Mouse (Mus musculus): ENCODE measurements at regions not wholly inside any gene's neighbourhood (a gene's known extent, or its start where the extent isn't known, plus 50 kb on each side); places are given as distances from the start of the nearest gene placed in this dataset.
A peak's percentile ranks its signal among the peaks of the same experiment; 100 is the strongest.

GRCm38 (mm10) chr2:75460419-75460818 lies 198.6 kb upstream of the Hnrnpa3 start:
- no peak for ATAC-seq (ENCODE audit: insufficient number of reproducible peaks, insufficient read depth, low FRiP score, low TSS enrichment, low read depth)
- H3K9me3 ChIP-seq, result no peaks in the 10 kb centered on the region
- peaks cover 37% of the 10 kb centered on the region for H3K4me1 ChIP-seq (replicated peaks)
- no peaks in the 10 kb centered on the region for H3K36me3 ChIP-seq
- no peak overlapping the region for H3K9ac ChIP-seq (replicated peaks)
- no peak overlapping the region for H3K4me3 ChIP-seq (replicated peaks)
- no peak overlapping the region for H3K27ac ChIP-seq
- peaks cover 14% of the 10 kb centered on the region for H3K27me3 ChIP-seq
- WGBS, result 83% methylated on average over 5 of the region's 5 CpGs
- no peak overlapping the region for H3K4me2 ChIP-seq

- 61% methylated on average over 5 of the region's 5 CpGs for WGBS
- Histone ChIP-seq H3K36me3 (no peaks in the 10 kb centered on the region), H3K9me3 (no peaks in the 10 kb centered on the region), H3K9ac (replicated peaks) (no peak overlapping the region), H3K4me2 (no peak overlapping the region; the same call in 1 of the 2 replicates), H3K27ac (no peak overlapping the region), H3K4me1 (replicated peaks) (peaks cover 37% of the 10 kb centered on the region), H3K27me3 (peaks cover 18% of the 10 kb centered on the region), H3K4me3 (replicated peaks) (no peak overlapping the region)
- no peak for ATAC-seq (ENCODE audit: insufficient number of reproducible peaks, insufficient read depth, low FRiP score, low TSS enrichment, low read depth)
Measured at GRCm38 (mm10) chr2:75461019-75461418, 198.0 kb upstream of the Hnrnpa3 start.

GRCm38 (mm10) chr2:75461421-75461991 lies 197.6 kb upstream of the Hnrnpa3 start:
- Histone ChIP-seq H3K36me3 (no peaks in the 10 kb centered on the region), H3K27ac (no peak overlapping the region)
- WGBS, result 29% methylated on average over 10 of the region's 10 CpGs

GRCm38 (mm10) chr2:75462030-75462671 lies 196.9 kb upstream of the Hnrnpa3 start:
- H3K9ac ChIP-seq (replicated peaks), result no peak overlapping the region
- H3K4me2 ChIP-seq, result no peak overlapping the region
- no peak overlapping the region for H3K4me3 ChIP-seq (replicated peaks)
- WGBS, result 41% methylated on average over 5 of the region's 5 CpGs
- H3K27me3 ChIP-seq, result peaks cover 26% of the 10 kb centered on the region
- no peaks in the 10 kb centered on the region for H3K9me3 ChIP-seq
- peaks cover 37% of the 10 kb centered on the region for H3K4me1 ChIP-seq (replicated peaks)
- no peaks in the 10 kb centered on the region for H3K36me3 ChIP-seq
- H3K27ac ChIP-seq, result no peak overlapping the region
- 0 out of 2 replicates have a peak, but pooled peaks have one; percentile 56 for ATAC-seq (ENCODE audit: insufficient number of reproducible peaks, insufficient read depth, low FRiP score, low TSS enrichment, low read depth)

More at GRCm38 (mm10) chr2:75461421-75461991, 197.6 kb upstream of the Hnrnpa3 start:
- H3K9ac ChIP-seq (replicated peaks), result no peak overlapping the region
- no peak for ATAC-seq (ENCODE audit: insufficient number of reproducible peaks, insufficient read depth, low FRiP score, low TSS enrichment, low read depth)
- no peak overlapping the region for H3K4me2 ChIP-seq
- H3K27me3 ChIP-seq, result peaks cover 23% of the 10 kb centered on the region
- no peak overlapping the region for H3K4me3 ChIP-seq (replicated peaks)
- no peaks in the 10 kb centered on the region for H3K9me3 ChIP-seq
- H3K4me1 ChIP-seq (replicated peaks), result peaks cover 37% of the 10 kb centered on the region

GRCm38 (mm10) chr2:75463091-75463490 lies 196.0 kb upstream of the Hnrnpa3 start:
- Histone ChIP-seq H3K9me3 (no peaks in the 10 kb centered on the region), H3K36me3 (no peaks in the 10 kb centered on the region), H3K9ac (replicated peaks) (no peak overlapping the region), H3K27me3 (peaks cover 31% of the 10 kb centered on the region), H3K4me2 (no peak overlapping the region), H3K4me1 (replicated peaks) (peaks cover 37% of the 10 kb centered on the region), H3K4me3 (replicated peaks) (no peak overlapping the region), H3K27ac (no peak overlapping the region)
- ATAC-seq (ENCODE audit: insufficient number of reproducible peaks, insufficient read depth, low FRiP score, low TSS enrichment, low read depth), result no peak
- WGBS, result 47% methylated on average over 9 of the region's 9 CpGs

GRCm38 (mm10) chr2:75464429-75464828 lies 194.6 kb upstream of the Hnrnpa3 start:
- no peaks in the 10 kb centered on the region for H3K9me3 ChIP-seq
- H3K36me3 ChIP-seq, result no peaks in the 10 kb centered on the region
- H3K9ac ChIP-seq (replicated peaks), result no peak overlapping the region
- H3K4me2 ChIP-seq, result no peak overlapping the region
- H3K27me3 ChIP-seq, result peaks cover 22% of the 10 kb centered on the region
- H3K4me1 ChIP-seq (replicated peaks), result peaks cover 44% of the 10 kb centered on the region
- no peak overlapping the region for H3K27ac ChIP-seq
- WGBS, result 22% methylated on average over 2 of the region's 2 CpGs
- no peak for ATAC-seq (ENCODE audit: insufficient number of reproducible peaks, insufficient read depth, low FRiP score, low TSS enrichment, low read depth)
- H3K4me3 ChIP-seq (replicated peaks), result no peak overlapping the region

- Histone ChIP-seq H3K27me3 (peaks cover 17% of the 10 kb centered on the region), H3K4me3 (replicated peaks) (no peak overlapping the region), H3K4me2 (no peak overlapping the region), H3K36me3 (no peaks in the 10 kb centered on the region), H3K27ac (no peak overlapping the region), H3K4me1 (replicated peaks) (peaks cover 36% of the 10 kb centered on the region), H3K9me3 (no peaks in the 10 kb centered on the region), H3K9ac (replicated peaks) (no peak overlapping the region)
- WGBS, result 50% methylated on average over 8 of the region's 8 CpGs
- no peak for ATAC-seq (ENCODE audit: insufficient number of reproducible peaks, insufficient read depth, low FRiP score, low TSS enrichment, low read depth)
Measured at GRCm38 (mm10) chr2:75468851-75469250, 190.2 kb upstream of the Hnrnpa3 start.

GRCm38 (mm10) chr2:75469958-75470687 lies 188.9 kb upstream of the Hnrnpa3 start:
- H3K9me3 ChIP-seq, result no peaks in the 10 kb centered on the region
- H3K36me3 ChIP-seq, result no peaks in the 10 kb centered on the region
- ATAC-seq (ENCODE audit: insufficient number of reproducible peaks, insufficient read depth, low FRiP score, low TSS enrichment, low read depth), result no peak
- no peak overlapping the region for H3K4me3 ChIP-seq (replicated peaks)
- peaks cover 26% of the 10 kb centered on the region for H3K4me1 ChIP-seq (replicated peaks)
- no peak overlapping the region for H3K9ac ChIP-seq (replicated peaks)
- no peak overlapping the region for H3K4me2 ChIP-seq
- 49% methylated on average over 15 of the region's 15 CpGs for WGBS
- H3K27ac ChIP-seq, result no peak overlapping the region; the same call in 1 of the 2 replicates
- H3K27me3 ChIP-seq, result peaks cover 17% of the 10 kb centered on the region

- ATAC-seq (ENCODE audit: insufficient number of reproducible peaks, insufficient read depth, low FRiP score, low TSS enrichment, low read depth), result no peak
- H3K4me3 ChIP-seq (replicated peaks), result no peak overlapping the region
- H3K4me2 ChIP-seq, result no peak overlapping the region
- H3K36me3 ChIP-seq, result no peaks in the 10 kb centered on the region
- H3K9ac ChIP-seq (replicated peaks), result no peak overlapping the region
- peaks cover 26% of the 10 kb centered on the region for H3K4me1 ChIP-seq (replicated peaks)
- H3K27me3 ChIP-seq, result peaks cover 17% of the 10 kb centered on the region
- no peak overlapping the region; the same call in 1 of the 2 replicates for H3K27ac ChIP-seq
- no peaks in the 10 kb centered on the region for H3K9me3 ChIP-seq
- 47% methylated on average over 9 of the region's 9 CpGs for WGBS
Measured at GRCm38 (mm10) chr2:75470688-75471054, 188.4 kb upstream of the Hnrnpa3 start.

GRCm38 (mm10) chr2:75472489-75472888 lies 186.6 kb upstream of the Hnrnpa3 start:
- 62% methylated on average over 9 of the region's 9 CpGs for WGBS
- Histone ChIP-seq H3K9me3 (no peaks in the 10 kb centered on the region), H3K27ac (0 out of 2 replicates have a peak overlapping the region, but pooled peaks have one; percentile 7), H3K27me3 (peaks cover 2% of the 10 kb centered on the region; the same call in 1 of the 2 replicates), H3K4me1 (replicated peaks) (peaks cover 26% of the 10 kb centered on the region), H3K36me3 (no peaks in the 10 kb centered on the region), H3K9ac (replicated peaks) (no peak overlapping the region), H3K4me3 (replicated peaks) (no peak overlapping the region), H3K4me2 (no peak overlapping the region)
- no peak for ATAC-seq (ENCODE audit: insufficient number of reproducible peaks, insufficient read depth, low FRiP score, low TSS enrichment, low read depth)

- Histone ChIP-seq H3K4me2 (no peak overlapping the region), H3K4me1 (replicated peaks) (peaks cover 19% of the 10 kb centered on the region), H3K27me3 (no peaks in the 10 kb centered on the region), H3K36me3 (no peaks in the 10 kb centered on the region), H3K27ac (no peak overlapping the region), H3K4me3 (replicated peaks) (no peak overlapping the region), H3K9ac (replicated peaks) (no peak overlapping the region), H3K9me3 (no peaks in the 10 kb centered on the region)
- WGBS, result 52% methylated on average over 6 of the region's 6 CpGs
- no peak for ATAC-seq (ENCODE audit: insufficient number of reproducible peaks, insufficient read depth, low FRiP score, low TSS enrichment, low read depth)
Measured at GRCm38 (mm10) chr2:75474509-75474908, 184.6 kb upstream of the Hnrnpa3 start.

Data from limb, embryonic 12.5 days (tissue).